Mouse (Mus musculus) macrophage (primary cell): ENCODE measurements around the gene Mia. TPM values are rescaled to one million over a fixed set of nuclear protein-coding genes. Genes with fewer than 3 reads are reported as not detected.

Experiments used
- H3K27ac ChIP-seq: fragments of 350-480 bp; formaldehyde crosslinking; 2 replicates; pipeline ENCODE4 v1.9.0; 2021
- H3K36me3 ChIP-seq: fragments of 350-480 bp; formaldehyde crosslinking; 2 replicates; pipeline ENCODE4 v1.9.0; 2021; ENCODE audit errors: inconsistent target
- H3K4me3 ChIP-seq: fragments of 350-480 bp; formaldehyde crosslinking; 2 replicates; pipeline ENCODE4 v1.9.0; 2021; ENCODE audit errors: inconsistent target
- H3K79me2 ChIP-seq: fragments of 350-480 bp; formaldehyde crosslinking; 2 replicates; pipeline ENCODE4 v1.9.0; 2021; ENCODE audit errors: inconsistent target
- WGBS: methylation state at CpG from one replicate; pipeline ENCODE4 v1.1.7; 2026; ENCODE audit warnings: inconsistent platforms; ENCODE audit not compliant: missing documents; 5-methylcytosine and 5-hydroxymethylcytosine counted together
- polyA plus RNA-seq: library from polyadenylated mRNA; stranded (reverse); fragments of 250-400 nt; gene quantifications from 3 replicates; pipeline ENCODE4 v1.2.4, GENCODE M21; 2018; ENCODE audit warnings: inconsistent platforms

Gene Mia
- polyA plus RNA-seq, 1 experiment from 2014 or later = not detected

- H3K36me3 ChIP-seq = peaks cover 14% of the 10 kb centered on the region
These were observed 16.7 kb upstream of the Mia start for GRCm38 (mm10) chr7:27197634-27198033.

DNA sequence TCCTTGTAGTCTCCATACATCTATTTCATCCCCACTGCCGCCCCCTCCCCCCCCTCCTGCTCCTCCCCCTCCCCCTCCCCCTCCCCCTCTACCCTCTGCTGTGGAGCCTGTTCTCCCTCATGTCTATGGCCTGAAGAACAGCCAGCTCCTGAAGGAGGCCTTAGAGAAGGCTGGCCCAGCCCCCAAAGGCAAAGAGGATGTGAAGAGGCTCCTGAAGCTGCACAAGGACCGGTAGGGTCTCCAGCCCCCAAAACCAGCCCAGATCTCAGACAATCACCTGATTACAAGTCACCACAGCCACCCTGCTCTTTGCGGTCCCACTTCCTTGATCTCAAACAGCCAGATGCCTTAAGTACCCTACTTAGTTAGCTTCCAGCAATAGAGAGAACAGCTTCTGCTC lies 16.2 kb upstream of the Mia start:
- Histone ChIP-seq H3K27ac (peak overlapping the region; percentile 96), H3K4me3 (no peak overlapping the region)

More at GRCm38 (mm10) chr7:27197634-27198033, 16.7 kb upstream of the Mia start:
- Histone ChIP-seq H3K79me2 (peaks cover 30% of the 10 kb centered on the region), H3K27ac (peak overlapping the region; percentile 96), H3K4me3 (no peak overlapping the region)
- WGBS = 94% methylated on average over 8 of the region's 8 CpGs

GRCm38 (mm10) chr7:27195681-27196611 lies 15.0 kb upstream of the Mia start, which contains the start of the genes BC024978 and Snrpa:
TSS of gene BC024978 (plus strand) at chr7:27195781.
TSS of gene Snrpa (minus strand) at chr7:27196271.
- Histone ChIP-seq H3K79me2 (peaks cover 47% of the 10 kb centered on the region), H3K27ac (peak within 1 kb of the TSS; percentile 96), H3K36me3 (peaks cover 30% of the 10 kb centered on the region), H3K4me3 (peak within 1 kb of the TSS; percentile 54)
- under 1% methylated on average over 64 of the region's 64 CpGs for WGBS

More for the DNA sequence above, 16.2 kb upstream of the Mia start:
- WGBS = 95% methylated on average over 2 of the region's 3 CpGs
- Histone ChIP-seq H3K79me2 (peaks cover 35% of the 10 kb centered on the region), H3K36me3 (peaks cover 19% of the 10 kb centered on the region)

- no peak overlapping the region for H3K4me3 ChIP-seq
- no peak overlapping the region for H3K27ac ChIP-seq
- WGBS = 76% methylated on average over 4 of the region's 4 CpGs
- H3K79me2 ChIP-seq = peaks cover 67% of the 10 kb centered on the region
- peaks cover 52% of the 10 kb centered on the region for H3K36me3 ChIP-seq
These were observed 12.8 kb upstream of the Mia start for GRCm38 (mm10) chr7:27193731-27194130.

- Histone ChIP-seq H3K36me3 (peaks cover 63% of the 10 kb centered on the region), H3K4me3 (no peak overlapping the region), H3K79me2 (peaks cover 67% of the 10 kb centered on the region), H3K27ac (no peak overlapping the region)
- 96% methylated on average over 5 of the region's 5 CpGs for WGBS
These were observed 11.5 kb upstream of the Mia start for GRCm38 (mm10) chr7:27192434-27192833.

DNA sequence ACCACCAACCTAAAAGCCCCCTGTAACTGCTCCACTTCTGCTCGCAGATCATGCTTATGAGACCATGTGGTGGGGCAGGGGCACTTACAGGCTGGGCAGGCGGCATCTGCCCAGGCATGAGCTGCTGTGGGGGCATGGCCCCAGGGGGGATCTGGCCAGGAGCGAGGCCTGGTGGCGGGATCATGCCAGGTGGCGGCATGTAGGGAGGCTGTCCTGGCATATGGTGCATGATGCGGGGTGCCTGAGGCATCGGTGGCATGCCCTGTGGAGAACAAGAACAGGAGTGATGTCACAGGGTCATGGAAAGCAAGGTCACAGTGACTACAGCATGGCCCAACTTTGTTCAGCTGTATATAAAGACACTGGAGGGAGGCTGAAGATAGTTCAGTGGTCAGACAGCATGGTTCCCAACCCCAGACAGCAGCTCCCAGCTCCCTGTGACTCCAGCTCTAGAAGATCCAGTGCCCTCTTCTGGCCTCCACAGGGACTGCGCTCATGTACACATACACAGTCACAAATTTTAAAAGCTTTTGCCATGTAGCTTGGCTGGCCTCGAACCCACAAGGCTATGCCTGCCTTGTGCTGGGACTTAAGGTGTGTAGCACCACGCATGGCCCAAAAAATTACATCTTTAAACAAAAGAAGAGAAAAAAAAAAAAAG lies 8.4 kb upstream of the Mia start:
- Histone ChIP-seq H3K4me3 (no peak overlapping the region), H3K79me2 (peaks cover 55% of the 10 kb centered on the region), H3K27ac (no peak overlapping the region), H3K36me3 (peaks cover 88% of the 10 kb centered on the region)
- 94% methylated on average over 10 of the region's 10 CpGs for WGBS

DNA sequence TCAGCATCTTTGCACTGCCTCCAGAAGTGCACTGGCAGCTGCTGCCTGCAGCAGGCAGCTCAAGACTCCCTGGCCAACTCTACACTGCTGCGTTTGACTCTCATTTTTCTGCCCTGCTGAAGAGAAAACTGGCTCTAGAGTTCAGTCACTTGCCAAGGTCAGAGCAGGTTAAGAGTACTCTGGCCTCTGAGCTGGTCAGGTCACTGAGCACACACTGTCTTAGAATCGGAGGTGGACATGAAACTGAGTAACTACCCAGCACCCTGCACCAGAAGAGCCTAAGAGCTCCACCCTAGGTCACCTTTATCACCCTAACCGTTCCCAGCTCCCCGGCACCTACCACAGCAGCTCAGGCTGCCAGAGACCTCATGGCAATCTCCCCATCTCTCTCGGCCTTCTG lies 5.0 kb upstream of the Mia start:
- Histone ChIP-seq H3K27ac (no peak overlapping the region), H3K4me3 (no peak overlapping the region), H3K36me3 (peaks cover 58% of the 10 kb centered on the region), H3K79me2 (peaks cover 21% of the 10 kb centered on the region)
- WGBS = 91% methylated on average over 5 of the region's 5 CpGs

- Histone ChIP-seq H3K79me2 (peaks cover 11% of the 10 kb centered on the region; the same call in 1 of the 2 replicates), H3K4me3 (no peak overlapping the region), H3K27ac (no peak overlapping the region), H3K36me3 (peaks cover 47% of the 10 kb centered on the region)
- 65% methylated on average over 3 of the region's 3 CpGs for WGBS
These were observed 4.0 kb upstream of the Mia start for GRCm38 (mm10) chr7:27184964-27185363.

DNA sequence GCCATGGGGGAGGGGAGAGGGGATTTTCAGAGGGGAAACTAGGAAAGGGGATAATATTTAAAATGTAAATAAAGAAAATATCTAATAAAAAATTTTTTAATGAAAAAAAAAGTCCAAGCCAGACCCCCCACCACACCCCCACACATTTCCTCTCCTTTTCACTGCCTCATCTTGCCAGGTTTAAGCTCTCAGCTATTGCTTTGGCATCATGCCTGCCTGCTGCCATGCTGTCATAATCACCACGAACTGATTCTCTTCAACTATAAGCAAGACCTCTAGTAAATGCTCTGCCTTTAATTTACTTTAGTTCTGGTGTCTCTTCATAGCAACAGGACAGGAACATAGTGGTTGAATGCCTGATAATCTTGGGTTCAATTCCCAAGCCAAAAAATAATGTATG lies 1.5 kb upstream of the Mia start:
- Histone ChIP-seq H3K27ac (no peak overlapping the region), H3K36me3 (peaks cover 25% of the 10 kb centered on the region; the same call in 1 of the 2 replicates), H3K79me2 (peaks cover 6% of the 10 kb centered on the region; the same call in 1 of the 2 replicates), H3K4me3 (no peak overlapping the region)
- 81% methylated on average over 1 of the region's 1 CpGs for WGBS

GRCm38 (mm10) chr7:27180036-27180435 lies 921 bp downstream of the Mia start:
- peaks cover 5% of the 10 kb centered on the region; the same call in 1 of the 2 replicates for H3K36me3 ChIP-seq
- H3K4me3 ChIP-seq = no peak overlapping the region
- WGBS = 90% methylated on average over 5 of the region's 5 CpGs
- H3K79me2 ChIP-seq = peaks cover 23% of the 10 kb centered on the region; the same call in 1 of the 2 replicates
- H3K27ac ChIP-seq = no peak overlapping the region

- Histone ChIP-seq H3K4me3 (peak overlapping the region; percentile 26), H3K36me3 (peaks cover 7% of the 10 kb centered on the region; the same call in 1 of the 2 replicates), H3K79me2 (peaks cover 23% of the 10 kb centered on the region; the same call in 1 of the 2 replicates), H3K27ac (peak overlapping the region; percentile 44)
- WGBS = 53% methylated on average over 16 of the region's 16 CpGs
These were observed 1.6 kb downstream of the Mia start for GRCm38 (mm10) chr7:27179217-27179918.

DNA sequence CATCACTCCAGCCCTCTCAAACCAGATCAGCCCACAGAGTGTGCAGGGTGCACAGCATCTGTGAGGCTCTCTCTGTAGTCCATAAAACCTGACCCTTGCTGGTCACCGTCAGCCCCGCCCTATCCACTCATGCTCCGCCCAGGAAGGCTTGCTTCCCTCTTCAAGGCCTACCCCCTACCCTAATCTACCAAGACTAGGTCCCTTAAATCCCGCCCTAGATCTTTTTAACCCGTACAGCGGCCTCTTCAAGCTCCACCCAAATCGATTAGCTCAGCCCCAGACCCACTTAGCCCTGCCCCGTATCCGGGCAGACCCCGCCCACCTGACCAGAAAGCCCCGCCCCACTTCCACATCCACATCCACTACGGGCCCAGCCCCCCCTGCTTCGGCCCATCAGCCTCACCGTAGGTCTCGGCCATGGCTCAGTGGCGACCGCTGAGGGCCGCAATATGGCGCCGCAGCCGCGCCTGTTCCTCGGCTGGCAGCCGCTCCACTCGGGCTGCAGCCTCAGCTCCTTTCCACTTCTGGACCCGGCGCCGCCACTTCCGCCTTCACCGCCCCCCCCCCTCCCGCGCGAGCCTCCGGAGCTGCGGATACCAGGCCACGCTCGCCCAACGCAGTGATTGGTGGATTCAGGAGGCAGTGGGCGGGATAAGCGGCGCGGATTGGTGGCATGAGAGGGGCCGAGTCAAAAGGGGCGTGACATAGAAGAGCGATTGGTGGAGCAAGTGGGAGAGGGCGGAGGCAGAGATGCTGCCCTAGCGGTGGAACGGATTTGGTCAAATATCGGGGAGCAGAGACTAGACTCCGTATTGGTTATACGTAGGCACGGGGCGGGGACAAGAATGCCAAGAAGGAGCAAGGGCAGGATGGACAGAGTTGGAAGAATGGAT lies 2.4 kb downstream of the Mia start, which contains the start of gene Rab4b:
Gene Rab4b (minus strand): TSS at position 573 of the 893 bp plus-strand sequence.
- Histone ChIP-seq H3K4me3 (peak within 1 kb of the TSS; percentile 59), H3K36me3 (peaks cover 14% of the 10 kb centered on the region), H3K27ac (peak within 1 kb of the TSS; percentile 55), H3K79me2 (peaks cover 23% of the 10 kb centered on the region; the same call in 1 of the 2 replicates)
- under 1% methylated on average over 46 of the region's 53 CpGs for WGBS

GRCm38 (mm10) chr7:27177942-27178323 lies 3.0 kb downstream of the Mia start:
- Histone ChIP-seq H3K36me3 (peaks cover 21% of the 10 kb centered on the region), H3K27ac (peak overlapping the region; percentile 55), H3K79me2 (peaks cover 23% of the 10 kb centered on the region; the same call in 1 of the 2 replicates), H3K4me3 (peak overlapping the region; percentile 59)
- 14% methylated on average over 4 of the region's 4 CpGs for WGBS
